Mouse (Mus musculus) left cerebral cortex, postnatal 36 days (tissue): ENCODE data around the gene Clec4a1. TPM values are rescaled to one million over a fixed set of nuclear protein-coding genes. Genes with fewer than 3 reads are reported as not detected.

Source experiments
- total RNA-seq, 2 experiments: library from RNA; stranded (reverse); gene quantifications; 2 replicates each; pipeline ENCODE4 v1.2.3; 2021

Gene Clec4a1
- total RNA-seq, 2 experiments from 2014 or later: 0.54 to 0.59 TPM

Other genes with a start within 250 kb of the Clec4a1 start
- not detected for gene Nanog, start 214.4 kb upstream of the Clec4a1 start, total RNA-seq
- 100 to 1,000 TPM; 125 to 138 TPM for gene Slc2a3, start 120.2 kb upstream of the Clec4a1 start, total RNA-seq
- 10 to 100 TPM; 28.8 to 30.3 TPM for gene Foxj2, start 101.9 kb upstream of the Clec4a1 start, total RNA-seq
- under 1 TPM; 0.64 to 0.88 TPM for gene C3ar1, start 65.7 kb upstream of the Clec4a1 start, total RNA-seq
- gene Necap1, start 47.4 kb upstream of the Clec4a1 start, total RNA-seq: 100 to 1,000 TPM; 170 to 184 TPM
- 1 to 10 TPM; 1.4 to 2.0 TPM for gene Clec4a3, start 30.7 kb downstream of the Clec4a1 start, total RNA-seq
- gene Clec4a4, start 68.5 kb downstream of the Clec4a1 start, total RNA-seq: not detected
- gene Clec4b1, start 128.1 kb downstream of the Clec4a1 start, total RNA-seq: not detected
- 1 to 10 TPM; 1.4 to 2.5 TPM for gene Clec4a2, start 184.6 kb downstream of the Clec4a1 start, total RNA-seq